Comparison of ENCODE assay signal across 9 mouse cellular contexts in genomic region chr2:32740916-32741272, GRCm38 (mm10). TPM values are rescaled to one million over a fixed set of nuclear protein-coding genes. Genes with fewer than 3 reads are reported as not detected.
DNase-seq lines count a peak whose midpoint lies in the region; ATAC-seq and TF ChIP-seq lines count a peak whose summit lies in the region.
"Had no signal": no experiment of that assay in that cellular context is flagged by ENCODE, and none has a peak within 500 bp of the region (broad histone marks: within the 10 kb centered on the region; RNA-seq: fewer than 3 reads in every experiment).

Gene 6330409D20Rik, minus strand, starts transcription at chr2:32741016.

- TF ChIP-seq POLR2A in ES-Bruce4 (IDR thresholded peaks at IDR 0.05; ENCODE audit: insufficient read depth, low read length) = no peak

- H3K27me3 ChIP-seq in heart, embryonic 11.5 days (ENCODE audit: control insufficient read depth, insufficient read depth, low read length) = peaks cover 31% of the 10 kb centered on the region
- no peaks in the 10 kb centered on the region for H3K27me3 ChIP-seq in ES-Bruce4 (ENCODE audit: control insufficient read depth, insufficient read depth, low read length, poor library complexity, severe bottlenecking)
- H3K27me3 ChIP-seq in hindbrain, embryonic 11.5 days (ENCODE audit: control insufficient read depth, insufficient read depth, low read length) = no peaks in the 10 kb centered on the region; the same call in none of the 2 replicates
- peaks cover 6% of the 10 kb centered on the region; the same call in 1 of the 2 replicates for H3K27me3 ChIP-seq in liver, postnatal 0 days (ENCODE audit: insufficient read depth, low read length)

- no peak for TF ChIP-seq EP300 in ES-Bruce4 (IDR thresholded peaks at IDR 0.05; ENCODE audit: insufficient read depth, low read depth, low read length)
- no peak for TF ChIP-seq EP300 in liver, postnatal 0 days (IDR thresholded peaks at IDR 0.05; ENCODE audit: low read depth)

- H3K27ac ChIP-seq in heart, embryonic 11.5 days (ENCODE audit: low read depth, low read length) = no peak within 1 kb of the TSS
- H3K27ac ChIP-seq in ES-Bruce4 (ENCODE audit: insufficient read depth, low read length) = no peak within 1 kb of the TSS
- peak within 1 kb of the TSS; percentile 89 for H3K27ac ChIP-seq in hindbrain, embryonic 11.5 days (ENCODE audit: low read depth, low read length)
- no peak within 1 kb of the TSS for H3K27ac ChIP-seq in liver, postnatal 0 days (ENCODE audit: low read depth)

- no peak for ATAC-seq in heart, embryonic 11.5 days (replicated peaks; ENCODE audit: insufficient number of reproducible peaks, low FRiP score, low TSS enrichment)
- ATAC-seq in hindbrain, embryonic 11.5 days (ENCODE audit: low FRiP score) = no peak
- no peak for ATAC-seq in liver, postnatal 0 days
- ATAC-seq in CD4-positive, CD25-positive, alpha-beta regulatory T cell, adult 4 months = no peak

- H3K4me3 ChIP-seq in heart, embryonic 11.5 days (ENCODE audit: low read depth, low read length) = peak within 1 kb of the TSS; percentile 52
- H3K4me3 ChIP-seq in ES-Bruce4 (ENCODE audit: low read depth, low read length) = peak within 1 kb of the TSS; percentile 57
- peak within 1 kb of the TSS; percentile 72 for H3K4me3 ChIP-seq in hindbrain, embryonic 11.5 days (ENCODE audit: low read depth, low read length)
- H3K4me3 ChIP-seq in liver, postnatal 0 days (ENCODE audit: low read depth, low read length) = peak within 1 kb of the TSS; percentile 13; the same call in 1 of the 2 replicates

- no peak for TF ChIP-seq CTCF in ES-Bruce4 (IDR thresholded peaks at IDR 0.05; ENCODE audit: low read depth, low read length)
- no peak for TF ChIP-seq CTCF in liver, postnatal 0 days (IDR thresholded peaks at IDR 0.05; ENCODE audit: low read depth)

- H3K36me3 ChIP-seq in heart, embryonic 11.5 days (ENCODE audit: control insufficient read depth, insufficient read depth, low read length) = peaks cover under 1% of the 10 kb centered on the region
- no peaks in the 10 kb centered on the region for H3K36me3 ChIP-seq in ES-Bruce4 (ENCODE audit: control insufficient read depth, insufficient read depth, low read length, poor library complexity, severe bottlenecking)
- H3K36me3 ChIP-seq in hindbrain, embryonic 11.5 days (ENCODE audit: control insufficient read depth, insufficient read depth, low read length) = no peaks in the 10 kb centered on the region
- H3K36me3 ChIP-seq in liver, postnatal 0 days (replicated peaks; ENCODE audit: insufficient read depth, low read length) = peaks cover 9% of the 10 kb centered on the region

- WGBS in heart, embryonic 11.5 days (ENCODE audit: insufficient replicate concordance) = 9% methylated on average over 11 of the region's 11 CpGs
- 5% methylated on average over 11 of the region's 11 CpGs for WGBS in hindbrain, embryonic 11.5 days
- WGBS in liver, postnatal 0 days (ENCODE audit: insufficient replicate concordance) = 45% methylated on average over 11 of the region's 11 CpGs

- H3K9ac ChIP-seq in heart, embryonic 11.5 days (ENCODE audit: low read depth, low read length) = peak within 1 kb of the TSS; percentile 58; the same call in 1 of the 2 replicates
- peak within 1 kb of the TSS; percentile 27 for H3K9ac ChIP-seq in ES-Bruce4 (ENCODE audit: low read depth, poor library complexity, severe bottlenecking)
- peak within 1 kb of the TSS; percentile 79 for H3K9ac ChIP-seq in hindbrain, embryonic 11.5 days (ENCODE audit: low read depth, low read length)
- H3K9ac ChIP-seq in liver, postnatal 0 days (replicated peaks) = no peak within 1 kb of the TSS

- peak within 1 kb of the TSS; percentile 78 for H3K4me2 ChIP-seq in heart, embryonic 11.5 days
- H3K4me2 ChIP-seq in hindbrain, embryonic 11.5 days (replicated peaks; ENCODE audit: low read depth, low read length) = peak within 1 kb of the TSS; percentile 97
- H3K4me2 ChIP-seq in liver, postnatal 0 days (ENCODE audit: low read depth, low read length) = peak within 1 kb of the TSS; percentile 57

- DNase-seq in heart, adult 8-10 months (ENCODE audit: low spot score) = no peak
- DNase-seq in hindbrain, embryonic 11.5 days (ENCODE audit: low spot score) = no peak
- no peak for DNase-seq in liver, postnatal 0 days
- no peak for DNase-seq in spleen, adult 18-20 months
- DNase-seq in Muller cell, postnatal 12 days (ENCODE audit: inconsistent ontology term) = no peak

- H3K4me1 ChIP-seq in heart, embryonic 11.5 days (ENCODE audit: control insufficient read depth, insufficient read depth, low read length) = peaks cover 16% of the 10 kb centered on the region
- no peaks in the 10 kb centered on the region for H3K4me1 ChIP-seq in ES-Bruce4 (ENCODE audit: control insufficient read depth, insufficient read depth, low read length)
- 0 out of 2 replicates have a peak, but pooled peaks cover 4% of the 10 kb centered on the region for H3K4me1 ChIP-seq in hindbrain, embryonic 11.5 days (replicated peaks; ENCODE audit: control insufficient read depth, insufficient read depth, low read length)
- 0 out of 2 replicates have a peak, but pooled peaks cover 8% of the 10 kb centered on the region for H3K4me1 ChIP-seq in liver, postnatal 0 days (ENCODE audit: insufficient read depth)

- H3K9me3 ChIP-seq in heart, embryonic 11.5 days (replicated peaks; ENCODE audit: control insufficient read depth, low read length) = no peaks in the 10 kb centered on the region
- no peaks in the 10 kb centered on the region for H3K9me3 ChIP-seq in ES-Bruce4 (replicated peaks; ENCODE audit: control insufficient read depth, insufficient read depth, low read length, poor library complexity, severe bottlenecking)
- H3K9me3 ChIP-seq in hindbrain, embryonic 11.5 days (ENCODE audit: control insufficient read depth, low read length) = no peaks in the 10 kb centered on the region
- no peaks in the 10 kb centered on the region for H3K9me3 ChIP-seq in liver, postnatal 0 days (ENCODE audit: low read length)

RNA-seq across cellular contexts. Expression of gene 6330409D20Rik, which starts in this region (rescaled TPM):
- polyA plus RNA-seq in heart, embryonic 11.5 days (2014; fragmentation: Nextera tagmentation; extraction: Ambion mirVana) = 0.32 and 0.46 TPM in 2 replicates
- total RNA-seq in heart, adult 8-10 months (2022) = not detected
- not detected in 2 replicates for polyA plus RNA-seq in ES-Bruce4 (2011; ENCODE audit: insufficient read depth, insufficient read length, low read depth, missing spikeins)
- 2.3 and 3.0 TPM in 2 replicates for polyA plus RNA-seq in hindbrain, embryonic 11.5 days (2014; fragmentation: Nextera tagmentation; extraction: Ambion mirVana)
- polyA plus RNA-seq in liver, postnatal 0 days (2015; fragmentation: Nextera tagmentation; extraction: Ambion mirVana) = not detected in 2 replicates
- polyA plus RNA-seq in CD4-positive, CD25-positive, alpha-beta regulatory T cell, adult 4 months (2017; shearing (Covaris generic)) = under 1 TPM in 1 of 2 experiments, not detected in 1; 0.58 TPM
- polyA plus RNA-seq: C2C12 had no signal

Comparison
In these comparisons a context has a peak if more than half of its experiments do, and no peak if none do; other contexts are left out.
1. H3K4me3 ChIP-seq: peak in every context shown above with its lines; median percentile 72 in hindbrain, embryonic 11.5 days; 57 in ES-Bruce4; 52 in heart, embryonic 11.5 days; 13 in liver, postnatal 0 days.